Mouse (Mus musculus) liver, embryonic 16.5 days (tissue): Measurements from ENCODE around the gene Rcor1. TPM values are rescaled to one million over a fixed set of nuclear protein-coding genes. Genes with fewer than 3 reads are reported as not detected.

Experiments used
- ATAC-seq: fragments of 200-750 bp; cut with Nextera tagmentation; 2 replicates; pipeline ENCODE4 v1.8.0; 2017; ENCODE audit warnings: low read depth, mild to moderate bottlenecking, moderate number of reproducible peaks, moderate library complexity
- H3K27ac ChIP-seq: fragments of 300-500 bp; sonication (generic); 2 replicates; pipeline ENCODE4 v1.5.1; 2014; ENCODE audit warnings: mild to moderate bottlenecking, low read length
- H3K27me3 ChIP-seq: fragments of 300-500 bp; sonication (generic); 2 replicates; pipeline ENCODE4 v1.6.1; 2014; ENCODE audit warnings: low read depth, low read length, mixed read lengths; ENCODE audit not compliant: control insufficient read depth, insufficient read depth
- H3K36me3 ChIP-seq: fragments of 300-500 bp; sonication (generic); 2 replicates; pipeline ENCODE4 v1.6.1; 2014; ENCODE audit warnings: mild to moderate bottlenecking; ENCODE audit not compliant: control insufficient read depth, insufficient read depth
- H3K4me1 ChIP-seq: fragments of 300-500 bp; sonication (generic); 2 replicates; pipeline ENCODE4 v1.6.1; 2014; ENCODE audit warnings: low read depth, low read length, mixed read lengths; ENCODE audit not compliant: control insufficient read depth
- H3K4me2 ChIP-seq: fragments of 300-500 bp; sonication (generic); 2 replicates; pipeline ENCODE4 v1.6.1; 2014; ENCODE audit warnings: low read depth, low read length, mixed read lengths
- H3K4me3 ChIP-seq: fragments of 300-500 bp; sonication (generic); 2 replicates; pipeline ENCODE4 v1.5.1; 2014; ENCODE audit warnings: low read depth, mild to moderate bottlenecking, low read length
- H3K9ac ChIP-seq: fragments of 300-500 bp; sonication (generic); 2 replicates; pipeline ENCODE4 v1.6.1; 2014; ENCODE audit warnings: low read depth, low read length
- H3K9me3 ChIP-seq: fragments of 300-500 bp; sonication (generic); replicated peaks from 2 replicates; pipeline ENCODE4 v1.6.1; 2016; ENCODE audit warnings: low read length; ENCODE audit not compliant: control insufficient read depth
- WGBS: fragments of 180-500 bp; shearing (Covaris S2); extraction: QIAGEN DNeasy Blood & Tissue Kit; methylation state at CpG from one replicate; pipeline ENCODE4 v1.1.7; 2014; ENCODE audit not compliant: insufficient replicate concordance; 5-methylcytosine and 5-hydroxymethylcytosine counted together
- polyA plus RNA-seq: library from polyadenylated mRNA; unstranded; fragments of >200 nt; fragmentation: Nextera tagmentation; extraction: Ambion mirVana; gene quantifications from 2 replicates; pipeline ENCODE4 v1.2.1, GENCODE M21; 2015

Rcor1 gene
- polyA plus RNA-seq, 1 experiment from 2014 or later, result 4.1 TPM

DNA sequence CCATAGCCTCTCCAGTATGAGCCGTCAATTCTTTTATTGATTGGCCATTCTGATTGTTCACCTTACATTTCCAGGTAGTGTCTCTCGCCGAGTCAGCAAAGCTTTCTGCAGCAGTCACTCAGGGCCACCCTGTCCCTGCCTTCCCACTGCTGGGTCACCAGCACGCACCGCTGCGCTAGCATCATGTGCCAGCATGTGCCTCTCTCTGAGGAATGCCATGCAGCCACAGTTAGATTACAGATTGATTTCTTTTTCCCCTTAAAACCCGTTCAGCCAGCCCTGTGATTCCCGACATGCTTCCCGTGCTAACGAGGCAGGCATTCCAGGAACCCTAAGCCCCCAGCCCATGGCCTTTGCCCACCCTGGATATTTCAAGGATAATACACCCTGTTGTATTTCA lies 52.8 kb downstream of the Rcor1 start:
- Histone ChIP-seq H3K9ac (no peak overlapping the region), H3K9me3 (no peaks in the 10 kb centered on the region), H3K4me3 (no peak overlapping the region), H3K4me2 (no peak overlapping the region), H3K36me3 (no peaks in the 10 kb centered on the region; the same call in 1 of the 2 replicates), H3K27ac (no peak overlapping the region), H3K4me1 (peaks cover 11% of the 10 kb centered on the region), H3K27me3 (no peaks in the 10 kb centered on the region)
- WGBS, result 83% methylated on average over 10 of the region's 10 CpGs
- ATAC-seq, result no peak

DNA sequence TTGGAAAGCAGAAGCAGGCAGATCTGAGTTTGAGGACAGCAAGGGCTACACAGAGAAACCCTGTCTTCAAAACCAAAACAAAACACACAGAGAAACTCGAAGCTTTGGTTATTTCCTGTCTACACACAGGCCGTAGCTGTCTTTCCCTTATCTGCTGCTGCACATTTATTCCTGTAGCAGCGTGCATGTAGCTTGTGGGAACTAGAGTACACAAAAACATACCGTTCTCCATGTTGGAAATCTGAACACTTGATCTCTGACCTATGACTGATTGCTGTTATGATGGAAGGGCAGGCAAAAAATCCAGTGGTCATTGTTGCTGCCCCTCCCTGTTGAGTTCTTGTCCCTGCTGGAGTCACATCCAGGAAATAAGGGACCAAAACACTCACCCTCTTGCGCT lies 54.9 kb downstream of the Rcor1 start:
- Histone ChIP-seq H3K4me3 (no peak overlapping the region), H3K4me2 (no peak overlapping the region), H3K4me1 (peaks cover 11% of the 10 kb centered on the region), H3K9ac (no peak overlapping the region), H3K9me3 (no peaks in the 10 kb centered on the region), H3K27me3 (no peaks in the 10 kb centered on the region), H3K27ac (peak overlapping the region; percentile 21; the same call in 1 of the 2 replicates), H3K36me3 (no peaks in the 10 kb centered on the region; the same call in 1 of the 2 replicates)
- ATAC-seq, result 0 out of 2 replicates have a peak, but pooled peaks have one; percentile 50
- 21% methylated on average over 5 of the region's 5 CpGs for WGBS

DNA sequence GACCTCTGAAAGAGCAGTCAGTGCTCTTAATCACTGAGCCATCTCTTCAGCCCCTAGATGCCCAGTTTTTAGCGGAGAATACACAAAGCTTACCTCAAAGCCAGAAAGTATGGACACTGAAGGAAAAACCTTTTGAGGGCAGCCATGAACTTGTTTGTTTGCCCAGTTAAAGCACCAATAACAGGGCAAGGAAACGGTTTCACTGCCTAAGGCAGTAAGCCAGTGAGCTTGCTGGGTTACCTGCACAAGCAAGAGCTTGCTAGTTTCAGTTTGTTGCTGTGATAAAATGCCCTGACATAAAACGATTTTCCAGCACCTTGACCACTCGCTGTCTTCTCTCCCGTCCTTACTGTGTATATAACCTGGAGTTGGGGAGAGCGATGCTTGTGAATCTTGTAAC lies 55.9 kb downstream of the Rcor1 start:
- no peak overlapping the region for H3K9ac ChIP-seq
- no peak overlapping the region for H3K27ac ChIP-seq
- WGBS, result 80% methylated on average over 6 of the region's 6 CpGs
- no peak for ATAC-seq
- no peak overlapping the region for H3K4me2 ChIP-seq
- H3K27me3 ChIP-seq, result no peaks in the 10 kb centered on the region
- H3K36me3 ChIP-seq, result no peaks in the 10 kb centered on the region; the same call in 1 of the 2 replicates
- no peak overlapping the region for H3K4me3 ChIP-seq
- H3K4me1 ChIP-seq, result peaks cover 11% of the 10 kb centered on the region
- no peaks in the 10 kb centered on the region for H3K9me3 ChIP-seq

DNA sequence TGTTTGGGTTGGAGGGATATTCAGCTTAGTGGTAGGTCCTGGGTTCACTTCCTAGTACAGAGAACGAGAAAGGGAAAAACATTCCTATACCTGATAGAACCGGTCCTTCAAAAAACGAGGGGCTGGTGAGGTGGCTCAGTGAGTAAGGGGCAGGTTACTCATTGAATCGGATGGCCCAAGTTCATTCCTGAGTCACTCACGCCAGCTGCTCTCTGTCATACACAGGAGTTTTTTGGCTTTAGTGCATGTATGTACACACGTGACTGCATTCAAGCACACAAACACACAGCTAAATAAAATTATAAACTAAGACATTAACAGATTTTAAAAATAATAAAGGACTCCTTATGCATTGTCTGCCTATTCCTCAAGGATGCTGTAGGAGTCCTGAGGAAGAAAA lies 57.1 kb downstream of the Rcor1 start:
- H3K9me3 ChIP-seq, result no peaks in the 10 kb centered on the region
- 74% methylated on average over 6 of the region's 6 CpGs for WGBS
- no peak overlapping the region for H3K27ac ChIP-seq
- peaks cover 8% of the 10 kb centered on the region for H3K4me1 ChIP-seq
- H3K9ac ChIP-seq, result no peak overlapping the region
- H3K4me3 ChIP-seq, result no peak overlapping the region
- no peaks in the 10 kb centered on the region for H3K27me3 ChIP-seq
- H3K4me2 ChIP-seq, result no peak overlapping the region
- no peaks in the 10 kb centered on the region; the same call in none of the 2 replicates for H3K36me3 ChIP-seq
- no peak for ATAC-seq

DNA sequence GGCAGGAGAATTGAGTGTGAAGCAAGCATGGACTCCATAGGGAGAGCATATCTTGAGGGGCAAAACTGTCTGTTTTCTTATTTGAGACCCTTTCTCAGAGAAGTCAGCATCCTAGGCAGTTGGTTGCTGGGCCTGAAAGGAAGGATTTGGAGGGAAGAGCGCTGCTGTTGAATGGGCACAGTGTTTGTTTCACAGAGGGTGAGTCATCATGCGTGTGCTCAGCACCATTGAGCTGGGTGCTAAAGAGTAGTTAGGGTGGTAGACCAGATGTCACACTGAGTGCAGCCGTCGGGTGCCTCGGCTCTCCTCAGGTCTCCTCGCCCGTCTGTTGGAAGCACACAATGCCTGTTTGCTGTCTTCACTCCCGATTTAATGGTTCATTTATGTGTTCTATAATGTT lies 57.9 kb downstream of the Rcor1 start:
- no peak overlapping the region for H3K27ac ChIP-seq
- H3K36me3 ChIP-seq, result peaks cover 5% of the 10 kb centered on the region
- H3K9ac ChIP-seq, result no peak overlapping the region
- no peak overlapping the region for H3K4me3 ChIP-seq
- H3K27me3 ChIP-seq, result no peaks in the 10 kb centered on the region
- no peak for ATAC-seq
- H3K9me3 ChIP-seq, result no peaks in the 10 kb centered on the region
- peaks cover 8% of the 10 kb centered on the region for H3K4me1 ChIP-seq
- no peak overlapping the region for H3K4me2 ChIP-seq
- 89% methylated on average over 8 of the region's 8 CpGs for WGBS

DNA sequence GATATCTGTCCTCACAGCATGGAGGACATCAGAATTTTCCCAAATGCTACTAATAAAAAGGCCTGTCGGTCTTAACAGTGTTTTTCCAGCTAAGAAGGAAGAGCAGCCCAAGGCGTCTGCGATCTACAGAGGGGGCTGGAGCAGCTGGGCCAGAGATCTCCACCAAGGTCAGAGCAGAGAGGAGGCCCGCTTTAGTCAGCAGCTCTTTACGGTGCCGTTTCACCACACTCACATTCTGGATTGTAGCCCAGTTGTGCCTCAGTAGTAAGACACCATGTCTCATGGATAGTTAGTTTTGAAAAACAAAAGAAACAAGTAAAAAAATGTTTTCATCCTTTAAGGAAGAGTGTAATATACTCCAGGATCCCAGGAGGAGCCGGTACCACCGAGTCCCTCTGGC lies 72.0 kb downstream of the Rcor1 start:
- no peak overlapping the region for H3K9ac ChIP-seq
- no peaks in the 10 kb centered on the region for H3K9me3 ChIP-seq
- H3K4me2 ChIP-seq, result no peak overlapping the region
- WGBS, result 88% methylated on average over 8 of the region's 8 CpGs
- ATAC-seq, result no peak
- H3K27me3 ChIP-seq, result no peaks in the 10 kb centered on the region
- H3K36me3 ChIP-seq, result peaks cover 37% of the 10 kb centered on the region
- no peak overlapping the region for H3K27ac ChIP-seq
- no peaks in the 10 kb centered on the region for H3K4me1 ChIP-seq
- H3K4me3 ChIP-seq, result no peak overlapping the region

DNA sequence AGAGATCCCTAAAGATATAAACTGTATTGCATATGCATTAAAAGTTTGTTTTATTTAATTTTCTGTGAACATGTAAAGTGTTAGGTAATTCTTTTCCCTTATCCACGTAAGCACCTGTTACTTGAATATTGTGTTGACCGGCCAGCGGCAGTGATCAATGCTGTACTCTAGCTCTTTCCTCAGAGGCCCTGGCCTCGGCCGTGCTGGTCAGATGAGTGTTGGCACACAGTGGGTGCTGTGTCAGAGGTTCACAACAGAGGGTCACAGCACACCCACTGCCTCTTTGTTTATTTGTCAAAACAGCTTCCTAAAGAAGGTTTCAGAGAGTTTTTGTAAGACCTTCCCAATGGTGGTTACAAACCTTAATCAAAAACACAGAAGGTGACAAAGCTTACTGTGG lies 75.4 kb downstream of the Rcor1 start:
- Histone ChIP-seq H3K27me3 (no peaks in the 10 kb centered on the region), H3K4me2 (no peak overlapping the region), H3K9me3 (no peaks in the 10 kb centered on the region), H3K9ac (no peak overlapping the region), H3K27ac (no peak overlapping the region), H3K4me3 (no peak overlapping the region), H3K4me1 (no peaks in the 10 kb centered on the region), H3K36me3 (peaks cover 42% of the 10 kb centered on the region)
- WGBS, result 77% methylated on average over 5 of the region's 5 CpGs
- ATAC-seq, result no peak

DNA sequence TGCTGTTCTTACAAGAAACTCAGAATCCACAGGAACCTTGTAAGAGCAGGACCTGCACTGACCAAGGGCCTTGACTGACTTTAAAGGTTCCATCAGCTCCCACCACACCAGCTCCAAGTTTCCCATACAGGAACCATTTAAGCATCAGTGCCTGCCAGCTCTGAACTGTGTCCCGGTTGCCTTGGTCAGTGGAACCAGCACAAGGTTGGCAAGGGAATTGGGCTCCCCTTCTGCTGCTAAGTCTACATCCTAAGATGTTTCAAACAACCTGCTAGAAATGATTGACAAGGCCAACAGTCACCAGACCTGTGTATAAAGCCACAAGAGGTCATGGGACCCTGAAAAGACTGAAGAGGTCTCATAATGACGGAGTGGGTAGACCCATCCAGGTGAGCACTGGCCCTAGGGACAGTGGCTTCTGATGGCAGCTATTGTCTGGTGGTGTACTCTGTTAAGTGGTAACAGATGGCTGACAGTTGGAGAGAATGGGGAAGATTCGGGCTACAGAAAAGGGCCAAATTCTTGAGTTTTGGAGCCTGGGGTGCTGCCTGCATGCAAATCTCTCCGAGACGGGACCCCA lies 80.4 kb downstream of the Rcor1 start:
- Histone ChIP-seq H3K36me3 (peaks cover 13% of the 10 kb centered on the region), H3K27ac (no peak overlapping the region), H3K4me1 (no peaks in the 10 kb centered on the region), H3K4me3 (no peak overlapping the region), H3K4me2 (no peak overlapping the region), H3K9me3 (no peaks in the 10 kb centered on the region; the same call in 1 of the 2 replicates), H3K9ac (no peak overlapping the region), H3K27me3 (no peaks in the 10 kb centered on the region)
- 83% methylated on average over 5 of the region's 5 CpGs for WGBS
- no peak for ATAC-seq

DNA sequence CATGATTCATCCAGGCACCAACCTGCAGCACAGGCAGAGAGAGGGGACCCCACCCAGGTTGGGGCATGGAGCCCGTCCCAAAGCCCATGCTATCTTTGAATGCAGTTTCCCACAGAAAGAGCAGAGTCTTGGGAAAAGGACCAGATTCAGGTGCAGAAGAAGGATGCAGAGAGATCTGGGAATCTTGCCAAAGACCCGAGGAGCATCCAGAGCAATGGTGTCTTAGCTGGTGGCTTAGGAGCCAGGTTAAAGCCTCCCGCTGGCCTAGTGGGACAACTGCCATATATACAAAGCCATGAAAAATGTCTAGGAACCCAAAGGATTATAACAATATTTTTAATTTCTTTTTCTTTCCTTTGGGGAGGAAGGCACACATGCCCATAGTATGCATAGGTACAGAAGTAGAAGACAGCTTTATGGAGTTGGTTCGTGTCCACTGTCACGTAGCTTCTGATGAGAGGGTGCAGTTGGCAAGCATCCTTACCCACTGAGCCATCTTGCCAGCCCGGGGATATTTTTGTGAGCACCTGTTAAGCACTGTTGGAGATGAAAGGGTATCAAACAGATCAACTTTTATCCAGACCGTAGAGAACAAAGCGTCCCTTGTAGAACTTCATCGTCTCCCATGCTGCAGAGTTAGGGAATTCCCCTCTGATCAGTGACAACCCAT lies 82.0 kb downstream of the Rcor1 start:
- no peaks in the 10 kb centered on the region for H3K27me3 ChIP-seq
- H3K4me3 ChIP-seq, result no peak overlapping the region
- ATAC-seq, result no peak
- no peak overlapping the region for H3K9ac ChIP-seq
- H3K36me3 ChIP-seq, result peaks cover 9% of the 10 kb centered on the region
- H3K4me2 ChIP-seq, result no peak overlapping the region
- no peaks in the 10 kb centered on the region; the same call in 1 of the 2 replicates for H3K9me3 ChIP-seq
- 80% methylated on average over 9 of the region's 9 CpGs for WGBS
- no peak overlapping the region for H3K27ac ChIP-seq
- no peaks in the 10 kb centered on the region for H3K4me1 ChIP-seq
